10 mouse cellular contexts compared by ENCODE assay signal in genomic region chr17:29884596-29884995, GRCm38 (mm10).
A peak's percentile ranks its signal among the peaks of the same experiment; 100 is the strongest.
DNase-seq lines count a peak whose midpoint lies in the region; ATAC-seq and TF ChIP-seq lines count a peak whose summit lies in the region.
"Had no signal": no experiment of that assay in that cellular context is flagged by ENCODE, and none has a peak within 500 bp of the region (broad histone marks: within the 10 kb centered on the region; RNA-seq: fewer than 3 reads in every experiment).

No protein-coding gene starts in this region.

- H3K9me3 ChIP-seq in forebrain, postnatal 0 days (ENCODE audit: low read length) = no peaks in the 10 kb centered on the region
- H3K9me3 ChIP-seq in midbrain, embryonic 12.5 days = no peaks in the 10 kb centered on the region

- 26% methylated on average over 6 of the region's 6 CpGs for WGBS in forebrain, postnatal 0 days
- WGBS in midbrain, embryonic 12.5 days = 17% methylated on average over 6 of the region's 6 CpGs

- no peak for TF ChIP-seq CTCF in forebrain, postnatal 0 days (IDR thresholded peaks at IDR 0.05; ENCODE audit: low read depth)

- H3K27me3 ChIP-seq in forebrain, postnatal 0 days (ENCODE audit: insufficient read depth, low read length) = no peaks in the 10 kb centered on the region; the same call in 1 of the 2 replicates
- peaks cover 49% of the 10 kb centered on the region for H3K27me3 ChIP-seq in midbrain, embryonic 12.5 days

- ATAC-seq in forebrain, postnatal 0 days = no peak
- no peak for ATAC-seq in midbrain, embryonic 12.5 days (ENCODE audit: low FRiP score, low read depth)
- no peak for ATAC-seq in activated CD4-positive, CD25-positive, alpha-beta regulatory T cell, adult 4 months

- H3K4me2 ChIP-seq in forebrain, postnatal 0 days (ENCODE audit: low read depth) = peak overlapping the region; percentile 96
- peak overlapping the region; percentile 95 for H3K4me2 ChIP-seq in midbrain, embryonic 12.5 days (replicated peaks)

- H3K4me3 ChIP-seq in forebrain, postnatal 0 days (ENCODE audit: low read depth, low read length) = peak overlapping the region; percentile 63
- H3K4me3 ChIP-seq in midbrain, embryonic 12.5 days = peak overlapping the region; percentile 74
- H3K4me3 ChIP-seq: erythroblast, embryonic 14.5 days had no signal

- peak; percentile 21 for DNase-seq in right cerebral cortex, postnatal 4 days
- DNase-seq in right cerebral cortex, postnatal 36 days (ENCODE audit: low spot score in 2 of 2) = no peak
- DNase-seq in forebrain, postnatal 0 days = no peak
- DNase-seq in c-Kit-positive CD71-positive TER-119-positive erythroid progenitor cells, embryonic 14.5 days (ENCODE audit: low spot score) = no peak
- no peak for DNase-seq in heart, adult 11 months
- DNase-seq: right cerebral cortex, postnatal 14 days; thymus, adult 2 months had no signal

- no peaks in the 10 kb centered on the region for H3K36me3 ChIP-seq in forebrain, postnatal 0 days (ENCODE audit: insufficient read depth)
- no peaks in the 10 kb centered on the region for H3K36me3 ChIP-seq in midbrain, embryonic 12.5 days

- peaks cover 11% of the 10 kb centered on the region for H3K4me1 ChIP-seq in forebrain, postnatal 0 days (ENCODE audit: insufficient read depth)
- peaks cover 66% of the 10 kb centered on the region for H3K4me1 ChIP-seq in midbrain, embryonic 12.5 days

- H3K27ac ChIP-seq in forebrain, postnatal 0 days (ENCODE audit: low read depth, low read length) = no peak overlapping the region
- peak overlapping the region; percentile 90 for H3K27ac ChIP-seq in midbrain, embryonic 12.5 days (replicated peaks)

- H3K9ac ChIP-seq in forebrain, postnatal 0 days = no peak overlapping the region
- H3K9ac ChIP-seq in midbrain, embryonic 12.5 days (replicated peaks) = peak overlapping the region; percentile 84
